Mouse (Mus musculus) heart, adult 2 months (tissue): ENCODE data around the gene Lbx2.

Experiments used
- CTCF ChIP-seq: fragments of 200-600 bp; IDR thresholded peaks from 2 replicates; pipeline ENCODE4 v1.8.1; 2022; ENCODE audit warnings: antibody characterized with exemption, mild to moderate bottlenecking, moderate library complexity
- EP300 ChIP-seq: fragments of 200-500 bp; IDR thresholded peaks from 2 replicates; pipeline ENCODE4 v1.6.1; 2011; ENCODE audit warnings: low read depth, low read length, control low read depth; ENCODE audit not compliant: insufficient read depth
- POLR2A ChIP-seq: fragments of 200-500 bp; IDR thresholded peaks from 2 replicates; pipeline ENCODE4 v1.6.1; 2011; ENCODE audit warnings: mild to moderate bottlenecking, low read depth, low read length, control low read depth; ENCODE audit not compliant: insufficient read depth

- TF ChIP-seq CTCF = no peak
- TF ChIP-seq POLR2A = no peak
- no peak for TF ChIP-seq EP300
These were observed 45.4 kb downstream of the Lbx2 start for GRCm38 (mm10) chr6:83131469-83132034.
